Mouse (Mus musculus): Measurements from ENCODE around the gene Dkk2. TPM values are rescaled to one million over a fixed set of nuclear protein-coding genes. Genes with fewer than 3 reads are reported as not detected.
A peak's percentile ranks its signal among the peaks of the same experiment; 100 is the strongest.
"Not testable (repeated sequence)": the region's sequence is repeated elsewhere in the genome, so short reads cannot be mapped to it uniquely, and the experiment has no call there.

The Dkk2 gene
- 1 to 10 TPM in 1 of 4 experiments, under 1 TPM in 3; 0.63 to 1.1 (median 0.76) TPM for total RNA-seq (2022)

GRCm38 (mm10) chr3:132085112-132085822 lies at the start of gene Dkk2:
Gene Dkk2 (plus strand): TSS chr3:132085292.
- DNase-seq (ENCODE audit: low spot score in 2 of 2): no peak

GRCm38 (mm10) chr3:132036704-132037103 lies 48.4 kb upstream of the Dkk2 start:
- no peak for DNase-seq (ENCODE audit: low spot score in 2 of 2)

- no peak for DNase-seq (ENCODE audit: low spot score in 2 of 2)
These were observed 47.4 kb upstream of the Dkk2 start for GRCm38 (mm10) chr3:132037670-132038069.

- no peak for DNase-seq (ENCODE audit: low spot score in 2 of 2)
These were observed 45.0 kb upstream of the Dkk2 start for GRCm38 (mm10) chr3:132040066-132040465.

- DNase-seq (ENCODE audit: low spot score in 2 of 2): no peak
These were observed 34.1 kb upstream of the Dkk2 start for GRCm38 (mm10) chr3:132050884-132051457.

- DNase-seq (ENCODE audit: low spot score in 2 of 2): not testable (repeated sequence)
These were observed 22.3 kb upstream of the Dkk2 start for GRCm38 (mm10) chr3:132062816-132063215.

- no peak for DNase-seq (ENCODE audit: low spot score in 2 of 2)
These were observed 21.7 kb upstream of the Dkk2 start for GRCm38 (mm10) chr3:132063374-132063773.

- no peak for DNase-seq (ENCODE audit: low spot score in 2 of 2)
These were observed 21.1 kb upstream of the Dkk2 start for GRCm38 (mm10) chr3:132063966-132064365.

- no peak for DNase-seq (ENCODE audit: low spot score in 2 of 2)
These were observed 20.2 kb upstream of the Dkk2 start for GRCm38 (mm10) chr3:132064920-132065319.

- DNase-seq (ENCODE audit: low spot score in 2 of 2): no peak
These were observed 14.1 kb upstream of the Dkk2 start for GRCm38 (mm10) chr3:132070949-132071348.

GRCm38 (mm10) chr3:132084018-132084417 lies 1.1 kb upstream of the Dkk2 start:
- DNase-seq (ENCODE audit: low spot score in 2 of 2): peak; percentile 41 to 56

GRCm38 (mm10) chr3:132084680-132085079 lies 412 bp upstream of the Dkk2 start:
- DNase-seq (ENCODE audit: low spot score in 2 of 2): no peak

- DNase-seq (ENCODE audit: low spot score in 2 of 2): no peak
These were observed 795 bp downstream of the Dkk2 start for GRCm38 (mm10) chr3:132085823-132086350.

- DNase-seq (ENCODE audit: low spot score in 2 of 2): no peak
These were observed 1.4 kb downstream of the Dkk2 start for GRCm38 (mm10) chr3:132086461-132086860.

GRCm38 (mm10) chr3:132087011-132087486 lies 2.0 kb downstream of the Dkk2 start:
- no peak for DNase-seq (ENCODE audit: low spot score in 2 of 2)

- no peak for DNase-seq (ENCODE audit: low spot score in 2 of 2)
These were observed 7.9 kb downstream of the Dkk2 start for GRCm38 (mm10) chr3:132092983-132093382.

GRCm38 (mm10) chr3:132096296-132096695 lies 11.2 kb downstream of the Dkk2 start:
- no peak for DNase-seq (ENCODE audit: low spot score in 2 of 2)

- DNase-seq (ENCODE audit: low spot score in 2 of 2): no peak
These were observed 15.7 kb downstream of the Dkk2 start for GRCm38 (mm10) chr3:132100746-132101145.

- DNase-seq (ENCODE audit: low spot score in 2 of 2): peak in 1 of 2 experiments; percentile 32
These were observed 17.9 kb downstream of the Dkk2 start for GRCm38 (mm10) chr3:132103020-132103419.

GRCm38 (mm10) chr3:132103454-132103853 lies 18.4 kb downstream of the Dkk2 start:
- no peak for DNase-seq (ENCODE audit: low spot score in 2 of 2)

- no peak for DNase-seq (ENCODE audit: low spot score in 2 of 2)
These were observed 30.9 kb downstream of the Dkk2 start for GRCm38 (mm10) chr3:132115772-132116511.

- DNase-seq (ENCODE audit: low spot score in 2 of 2): no peak
These were observed 36.3 kb downstream of the Dkk2 start for GRCm38 (mm10) chr3:132121344-132121743.

Data from layer of hippocampus, adult 8-10 months (tissue).